Mouse (Mus musculus): ENCODE data around the gene H6pd. TPM values are rescaled to one million over a fixed set of nuclear protein-coding genes. Genes with fewer than 3 reads are reported as not detected.

The H6pd gene
- polyA plus RNA-seq (2014; fragmentation: Illumina TruSeq; extraction: RNeasy Lipid Tissue Mini Kit (QIAGEN cat#74804); ENCODE audit: low read depth, low replicate concordance), result 21.4 TPM

DNA sequence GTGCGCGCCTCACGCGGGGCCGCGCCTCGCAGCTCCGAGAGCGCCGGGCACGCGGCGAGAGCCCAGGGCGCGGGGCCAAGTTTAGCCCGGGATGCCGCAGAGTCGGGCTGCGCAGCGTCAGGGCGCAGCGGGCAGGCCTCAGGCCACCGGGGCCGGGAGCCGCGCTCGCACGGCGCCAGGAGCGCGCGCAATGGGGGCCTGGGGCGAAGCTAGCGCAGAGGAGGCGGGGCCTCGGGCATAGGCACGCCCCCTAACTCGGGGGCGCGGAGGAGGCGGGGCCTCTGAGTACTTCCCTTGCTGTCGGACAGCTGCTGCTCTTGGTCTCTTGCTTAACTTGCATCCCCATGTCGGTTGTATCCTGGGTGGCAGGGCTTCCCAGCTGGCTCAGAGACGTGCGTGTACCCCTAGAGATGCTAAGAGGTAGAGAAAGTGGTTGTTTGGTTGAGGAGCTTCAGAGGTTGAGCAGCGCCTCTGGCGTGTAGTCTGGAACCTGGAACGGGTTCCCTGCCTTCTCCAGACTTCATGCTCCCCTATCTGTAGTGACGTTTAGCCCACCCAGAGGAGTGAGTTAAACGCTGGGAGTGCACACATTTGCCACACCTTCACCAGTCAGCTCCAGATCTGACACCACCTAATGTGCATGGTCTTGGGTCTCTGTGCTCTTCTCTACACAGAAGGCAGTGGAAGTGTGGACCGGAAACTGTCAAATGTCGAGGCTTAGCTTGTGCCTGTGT lies at the start of gene H6pd:
Gene H6pd (minus strand): TSS at position 171 of the 734 bp plus-strand sequence.

DNA sequence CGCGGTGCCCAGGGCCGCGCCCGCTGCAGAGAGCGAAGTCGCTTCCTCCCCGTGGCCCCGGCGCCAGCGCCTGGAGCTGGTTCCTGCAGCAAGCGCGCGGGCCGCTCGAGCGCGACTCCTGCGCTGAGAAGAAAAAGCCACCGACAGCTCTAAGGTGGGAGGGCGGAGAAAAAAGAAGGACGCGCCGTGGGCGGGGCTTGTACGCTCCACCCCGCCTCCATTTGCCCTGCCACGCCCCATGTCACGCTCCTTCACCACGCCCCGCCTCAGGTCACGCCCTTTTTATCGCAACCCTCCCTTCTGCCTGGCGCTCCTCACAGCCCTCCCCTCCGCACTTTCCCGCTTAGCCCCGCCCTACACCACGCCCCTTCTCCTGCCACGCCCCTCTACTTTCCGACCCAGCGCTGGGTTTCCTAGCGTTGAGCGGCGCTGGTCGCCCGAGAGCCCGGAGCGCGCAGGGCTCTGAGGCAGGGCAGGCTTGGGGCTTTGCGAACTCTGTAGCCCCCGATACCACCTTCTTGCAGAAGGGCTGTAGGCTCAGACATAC lies 53.9 kb downstream of the H6pd start, which contains the start of gene Spsb1:
Gene Spsb1 (minus strand): TSS at position 151 of the 547 bp plus-strand sequence.

Other genes with a start within 250 kb of the H6pd start
- 6.6 TPM for gene Slc25a33, start 234.7 kb downstream of the H6pd start, polyA plus RNA-seq (2014; fragmentation: Illumina TruSeq; extraction: RNeasy Lipid Tissue Mini Kit (QIAGEN cat#74804); ENCODE audit: low read depth, low replicate concordance)
- gene Spsb1, start 54.0 kb downstream of the H6pd start, polyA plus RNA-seq (2014; fragmentation: Illumina TruSeq; extraction: RNeasy Lipid Tissue Mini Kit (QIAGEN cat#74804); ENCODE audit: low read depth, low replicate concordance), result 1.0 TPM
- 0.20 TPM for gene Gpr157, start 78.3 kb upstream of the H6pd start, polyA plus RNA-seq (2014; fragmentation: Illumina TruSeq; extraction: RNeasy Lipid Tissue Mini Kit (QIAGEN cat#74804); ENCODE audit: low read depth, low replicate concordance)
- 14.3 TPM for gene Slc2a5, start 110.3 kb upstream of the H6pd start, polyA plus RNA-seq (2014; fragmentation: Illumina TruSeq; extraction: RNeasy Lipid Tissue Mini Kit (QIAGEN cat#74804); ENCODE audit: low read depth, low replicate concordance)
- gene Slc2a7, start 139.9 kb upstream of the H6pd start, polyA plus RNA-seq (2014; fragmentation: Illumina TruSeq; extraction: RNeasy Lipid Tissue Mini Kit (QIAGEN cat#74804); ENCODE audit: low read depth, low replicate concordance), result not detected
- gene Car6, start 192.3 kb upstream of the H6pd start, polyA plus RNA-seq (2014; fragmentation: Illumina TruSeq; extraction: RNeasy Lipid Tissue Mini Kit (QIAGEN cat#74804); ENCODE audit: low read depth, low replicate concordance), result not detected
- 265 TPM for gene Eno1, start 227.7 kb upstream of the H6pd start, polyA plus RNA-seq (2014; fragmentation: Illumina TruSeq; extraction: RNeasy Lipid Tissue Mini Kit (QIAGEN cat#74804); ENCODE audit: low read depth, low replicate concordance)

All from kidney, adult 10 weeks (tissue).